Mouse (Mus musculus) T-helper 2 cell (primary cell): ENCODE results near the gene Upk3bl.

Source experiments
- in situ Hi-C: fragments of 300-600 bp; cut with MboI, MseI; formaldehyde crosslinking; loops from one replicate; pipeline ENCODE4 v1.15.1; 2025; ENCODE audit warnings: high pct_unique_total_duplicates

Gene Upk3bl

DNA sequence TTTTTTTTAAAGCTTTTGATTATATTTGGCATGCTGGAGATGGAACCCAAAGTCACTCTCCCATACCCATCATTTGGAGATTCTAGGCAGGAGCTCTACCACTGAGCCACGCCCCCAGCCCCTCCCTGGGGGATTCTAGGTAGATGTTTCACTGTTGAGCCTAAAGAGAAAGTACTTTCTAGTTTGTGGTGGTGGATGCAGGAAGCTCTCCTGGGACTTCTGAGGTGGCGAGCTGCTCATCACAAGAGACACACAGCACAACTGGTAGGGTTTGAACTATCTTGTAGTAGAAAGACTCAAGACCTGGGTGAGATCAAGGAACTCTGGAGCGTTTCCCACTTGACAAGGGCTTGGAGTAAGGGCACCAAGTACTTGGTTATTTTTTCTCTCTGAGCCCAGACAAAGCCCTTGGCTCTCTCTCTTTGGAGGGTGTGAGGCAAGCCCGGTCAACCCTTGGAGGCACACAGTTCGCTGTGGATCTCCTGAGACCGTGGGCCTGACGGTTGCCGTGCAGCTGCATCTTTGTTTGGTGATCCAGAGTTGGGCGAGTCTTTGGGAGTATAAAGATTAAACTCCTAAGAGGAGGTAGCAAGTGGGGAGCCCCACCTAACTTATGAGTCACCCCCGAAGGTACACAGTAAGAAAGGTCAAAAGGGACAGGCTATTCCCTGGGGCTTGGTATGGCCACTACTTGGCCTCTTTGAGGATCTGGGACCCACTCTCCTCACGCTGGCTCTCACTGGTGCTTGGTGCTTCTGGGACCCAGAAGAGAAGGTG, at the start of gene Upk3bl:
TSS of gene Upk3bl (plus strand) at position 192 of the 777 bp plus-strand sequence.
- in situ Hi-C loops = loop anchor here (5.0 kb wide), 1 partner anchor 72 kb away; the partner anchor contains the start of gene Zp3

GRCm38 (mm10) chr5:136004537-136004936, 49.8 kb upstream of the Upk3bl start:
- in situ Hi-C loops = no loop called here

DNA sequence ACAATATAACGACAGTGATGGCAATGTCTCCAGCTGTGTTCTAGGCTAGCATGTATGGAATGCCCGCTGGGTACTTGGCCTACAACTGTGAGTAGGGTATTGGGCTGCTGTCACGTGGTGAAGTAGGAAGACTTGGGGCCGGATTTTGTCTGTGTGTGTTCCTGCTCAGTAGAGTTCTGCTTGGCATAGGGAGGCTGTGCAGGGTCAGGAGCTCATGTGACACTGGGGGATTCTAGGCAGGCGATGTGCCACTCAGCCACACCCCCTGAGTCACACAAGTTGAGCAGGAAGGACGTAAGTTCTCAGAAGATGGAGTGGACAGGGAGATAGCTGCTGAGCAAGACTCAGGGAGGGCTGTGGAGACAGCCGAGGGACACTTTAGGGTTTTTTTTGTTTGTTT, 46.5 kb upstream of the Upk3bl start:
- in situ Hi-C loops = no loop called here

- in situ Hi-C loops = no loop called here
Measured at GRCm38 (mm10) chr5:136014877-136015276, 39.4 kb upstream of the Upk3bl start.

GRCm38 (mm10) chr5:136015586-136015985, 38.7 kb upstream of the Upk3bl start:
- in situ Hi-C loops = no loop called here

DNA sequence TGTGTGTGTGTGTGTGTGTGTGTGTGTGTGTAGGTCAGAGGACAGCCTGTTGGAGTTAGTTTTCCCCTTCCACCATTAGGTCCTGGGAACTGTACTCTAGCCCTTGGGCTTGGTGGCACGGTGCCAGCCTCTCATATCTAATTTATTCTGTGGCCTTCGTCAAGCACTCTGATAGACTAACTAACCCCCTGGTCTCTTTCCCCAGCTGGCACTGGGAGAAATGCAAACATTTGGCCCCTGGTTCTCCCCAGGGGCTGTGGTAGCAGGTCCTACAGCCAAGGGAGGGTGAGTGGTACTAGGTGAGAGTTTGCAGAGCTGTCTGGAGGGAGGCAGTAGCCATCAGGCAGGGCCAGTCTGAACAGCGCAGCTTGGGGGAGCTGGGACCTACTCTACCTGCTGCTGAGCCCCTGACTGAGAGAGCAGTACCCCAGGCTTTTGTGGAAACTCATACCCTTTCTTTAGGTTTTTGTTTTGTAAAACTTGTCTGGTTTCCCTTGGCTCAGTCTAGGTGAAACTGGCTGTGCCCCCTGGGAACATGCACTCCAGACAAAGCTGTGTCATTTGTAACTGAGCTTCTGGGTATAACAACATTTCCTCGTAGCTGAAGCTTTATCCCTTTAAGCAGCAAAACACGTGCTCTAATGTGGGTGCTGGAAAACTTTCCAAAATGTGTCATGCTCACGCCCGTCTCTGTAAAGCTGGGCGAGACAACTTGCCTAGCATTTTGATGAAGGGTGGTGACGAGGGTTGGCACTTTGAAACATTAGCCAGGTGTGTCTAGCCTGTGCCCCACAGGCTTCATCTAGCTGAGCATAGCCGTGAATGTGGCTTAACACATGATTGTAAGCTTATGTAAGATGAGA, 38.0 kb upstream of the Upk3bl start:
- in situ Hi-C loops = no loop called here

GRCm38 (mm10) chr5:136017262-136017661, 37.0 kb upstream of the Upk3bl start:
- in situ Hi-C loops = no loop called here

- in situ Hi-C loops = no loop called here
Measured at GRCm38 (mm10) chr5:136018726-136019125, 35.6 kb upstream of the Upk3bl start.

DNA sequence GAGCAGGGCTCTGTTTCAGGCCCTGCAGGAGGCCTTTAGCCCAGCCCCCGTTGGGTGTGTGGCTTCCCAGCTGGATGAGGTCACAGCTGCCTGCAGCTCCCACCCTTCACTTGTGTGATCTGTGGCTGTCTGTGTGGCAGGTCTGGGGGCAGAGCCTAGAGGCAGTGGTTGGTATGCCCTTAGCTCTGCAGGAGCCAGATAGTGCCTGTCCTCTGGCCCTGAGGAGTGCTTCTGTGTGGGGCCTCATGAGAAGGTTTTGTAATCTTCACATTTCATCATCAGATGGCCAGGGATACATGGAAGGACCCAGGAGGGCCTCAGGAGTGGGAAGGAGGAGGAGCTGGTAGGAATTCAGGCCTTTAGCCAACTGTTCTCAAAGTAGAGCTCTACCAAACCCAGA, 34.4 kb upstream of the Upk3bl start:
- in situ Hi-C loops = no loop called here

GRCm38 (mm10) chr5:136025712-136026111, 28.6 kb upstream of the Upk3bl start:
- in situ Hi-C loops = no loop called here

DNA sequence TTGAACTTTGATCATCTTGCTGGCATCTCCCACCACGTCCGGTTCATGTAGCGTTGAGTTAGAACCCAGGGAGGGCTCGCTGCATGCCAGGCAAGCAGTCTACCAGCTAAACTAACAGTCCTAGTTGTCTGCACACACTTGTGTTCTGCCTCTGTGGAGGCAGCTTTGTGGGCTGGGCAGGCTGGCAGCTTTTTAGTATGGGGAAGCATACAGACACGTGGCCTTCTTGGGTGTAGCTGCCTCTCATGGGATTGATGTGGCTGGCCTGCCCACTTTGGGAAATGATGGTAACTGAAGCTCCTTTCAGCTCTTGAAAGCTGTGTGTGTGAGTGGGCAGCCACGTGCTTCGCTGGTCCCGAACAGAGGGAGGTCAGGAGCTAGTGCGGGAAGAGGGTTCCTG, 27.4 kb upstream of the Upk3bl start:
- in situ Hi-C loops = no loop called here

DNA sequence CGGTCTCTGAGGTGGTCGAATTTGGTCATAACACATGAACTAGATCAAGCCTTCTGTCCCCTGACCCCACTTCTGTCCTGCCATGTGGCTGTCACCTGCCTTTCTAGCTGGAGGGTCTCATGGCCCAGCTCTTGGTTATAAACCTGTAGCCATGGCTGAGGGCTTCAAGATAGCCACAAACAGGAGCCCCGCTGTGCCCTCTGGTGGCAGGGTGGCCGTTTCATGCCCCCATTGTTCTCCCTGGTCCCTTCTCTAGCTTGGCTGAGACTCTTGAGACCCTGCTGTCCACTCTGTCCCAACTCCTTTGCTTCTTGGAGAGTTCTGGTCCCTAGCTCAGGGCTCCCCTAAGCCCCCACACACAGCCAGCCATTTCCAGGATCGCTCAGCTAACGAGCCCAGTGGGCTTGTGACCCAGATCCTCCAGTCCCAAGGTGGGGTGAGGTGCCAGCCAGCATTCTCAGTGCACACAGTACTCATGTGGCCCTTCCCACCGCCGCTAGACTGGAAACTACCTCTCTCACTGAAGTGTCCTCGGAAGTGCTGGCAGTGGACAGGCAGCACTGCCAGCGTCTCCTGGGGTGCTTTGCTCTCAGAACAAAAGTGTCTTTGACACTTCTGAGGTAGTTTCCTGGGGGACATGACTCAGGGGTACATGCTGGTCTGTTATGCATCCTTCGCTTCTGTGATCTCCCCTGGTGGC, 26.5 kb upstream of the Upk3bl start:
- in situ Hi-C loops = no loop called here

- in situ Hi-C loops = no loop called here
Measured at GRCm38 (mm10) chr5:136034868-136035267, 19.4 kb upstream of the Upk3bl start.

GRCm38 (mm10) chr5:136035285-136035684, 19.0 kb upstream of the Upk3bl start:
- in situ Hi-C loops = no loop called here

DNA sequence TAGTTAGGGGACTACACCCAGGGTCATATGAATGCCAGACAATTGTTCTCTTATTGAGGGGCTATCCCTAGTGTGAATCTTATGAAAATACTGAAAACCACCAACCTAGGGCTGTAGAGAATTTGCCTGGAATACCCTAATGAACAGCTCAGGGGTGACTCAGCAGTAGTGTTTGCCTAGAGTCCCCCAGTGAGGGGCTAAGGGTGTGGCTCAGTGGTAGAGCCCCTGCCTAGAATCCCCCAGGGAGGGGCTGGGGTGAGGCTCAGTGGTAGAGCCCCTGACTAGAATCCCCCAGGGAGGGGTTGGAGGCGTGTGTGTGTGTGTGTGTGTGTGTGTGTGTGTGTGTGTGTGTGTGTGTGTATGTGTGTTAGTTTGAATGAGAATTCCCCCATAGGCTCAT, 17.6 kb upstream of the Upk3bl start:
- in situ Hi-C loops = no loop called here

- in situ Hi-C loops = no loop called here
Measured at GRCm38 (mm10) chr5:136038258-136039214, 15.8 kb upstream of the Upk3bl start, which contains the start of gene Upk3b. TSS of gene Upk3b (plus strand) at chr5:136038496.

DNA sequence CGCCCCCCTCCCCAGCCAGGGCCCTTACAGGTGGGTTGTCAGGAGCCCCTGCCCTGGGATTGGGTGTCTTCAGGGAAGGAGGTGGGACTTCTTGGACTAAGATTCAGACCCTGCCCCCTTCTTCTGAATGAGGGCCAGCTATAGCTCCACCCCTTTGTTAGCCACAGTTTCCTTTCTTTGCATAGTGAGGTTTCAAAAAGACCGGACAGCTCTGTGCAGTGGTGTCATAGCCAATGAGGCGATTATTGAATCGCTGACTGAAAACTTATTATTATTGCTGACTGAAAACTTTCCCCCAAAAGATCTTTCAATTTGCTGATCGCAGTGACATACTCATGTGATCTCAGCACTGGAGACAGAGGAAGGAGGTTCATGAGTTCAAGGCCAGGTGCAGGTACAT, 14.1 kb upstream of the Upk3bl start:
- in situ Hi-C loops = no loop called here

DNA sequence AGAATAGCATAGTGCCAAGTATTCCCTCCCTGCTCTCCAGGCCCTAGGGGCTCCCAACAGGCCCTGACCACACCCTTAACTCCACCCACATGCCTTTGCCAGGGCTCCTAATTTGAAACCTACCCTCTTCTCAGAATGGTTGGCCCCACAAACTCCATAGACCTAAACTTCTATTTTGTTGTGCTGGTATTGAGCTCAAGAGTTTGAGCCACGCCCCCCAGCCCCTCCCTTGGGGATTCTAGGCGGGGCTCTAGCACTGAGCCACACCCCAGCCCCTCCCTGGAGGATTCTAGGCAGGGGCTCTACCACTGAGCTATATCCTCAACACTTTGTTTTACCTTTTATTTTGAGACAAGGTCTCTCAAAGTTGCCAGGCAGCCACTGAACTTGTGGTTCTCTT, 13.0 kb upstream of the Upk3bl start:
- in situ Hi-C loops = no loop called here

DNA sequence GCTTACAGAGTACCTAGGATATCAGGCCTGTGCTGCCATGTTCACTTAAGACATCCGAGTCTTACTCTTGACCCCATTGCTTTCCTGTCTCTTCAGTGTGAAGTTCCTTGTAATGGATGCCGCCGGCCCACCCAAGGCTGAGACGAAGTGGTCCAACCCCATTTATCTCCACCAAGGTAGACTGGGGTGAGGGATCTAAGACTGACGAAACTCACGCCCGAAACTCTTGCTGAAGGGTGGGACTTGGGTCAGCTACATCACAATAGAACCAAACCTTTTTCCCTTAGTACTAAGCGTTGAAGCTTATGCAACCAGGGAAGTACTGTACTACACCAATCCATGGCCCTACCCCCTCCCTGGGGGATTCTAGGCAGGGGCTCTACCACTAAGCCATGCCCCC, 12.6 kb upstream of the Upk3bl start:
- in situ Hi-C loops = no loop called here

DNA sequence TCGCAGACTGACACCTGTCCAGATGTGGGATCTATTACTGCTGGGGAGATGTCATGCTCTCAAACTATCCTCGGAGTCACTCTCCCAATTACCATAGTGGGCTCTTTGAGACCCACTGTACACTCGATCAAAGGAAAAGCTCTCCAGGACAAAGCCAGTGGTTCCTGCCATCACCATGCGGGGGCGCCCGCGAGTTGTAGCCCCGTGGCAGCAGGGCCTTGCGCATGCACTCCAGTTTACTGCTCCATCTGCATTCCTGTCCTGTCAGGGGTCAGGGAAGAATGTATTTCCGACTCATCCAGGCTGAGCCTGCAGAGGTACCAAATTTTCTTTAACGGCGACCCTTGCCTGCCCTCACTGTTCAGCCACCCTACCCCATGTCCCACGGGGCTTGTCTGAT, 9.4 kb upstream of the Upk3bl start:
- in situ Hi-C loops = no loop called here

GRCm38 (mm10) chr5:136045408-136045807, 8.9 kb upstream of the Upk3bl start:
- in situ Hi-C loops = no loop called here
